28 mouse cellular contexts compared by ENCODE assay signal in genomic region chr16:92387692-92388091, GRCm38 (mm10). TPM values are rescaled to one million over a fixed set of nuclear protein-coding genes. Genes with fewer than 3 reads are reported as not detected.
DNase-seq lines count a peak whose midpoint lies in the region; ATAC-seq and TF ChIP-seq lines count a peak whose summit lies in the region.
"Had no signal": no experiment of that assay in that cellular context is flagged by ENCODE, and none has a peak within 500 bp of the region (broad histone marks: within the 10 kb centered on the region; RNA-seq: fewer than 3 reads in every experiment).

No protein-coding gene starts in this region.

- DNase-seq in midbrain, embryonic 10.5 days (ENCODE audit: low spot score) = no peak
- no peak for DNase-seq in midbrain, postnatal 0 days (ENCODE audit: low spot score)
- peak; percentile 55 for DNase-seq in brain, embryonic 14.5 days (ENCODE audit: low read depth)
- no peak for DNase-seq in frontal cortex, postnatal 36 days (ENCODE audit: low spot score in 2 of 2)
- DNase-seq in forebrain, embryonic 10.5 days (ENCODE audit: extremely low spot score, low spot score) = no peak
- DNase-seq: adrenal gland, adult 8-10 months; adrenal gland, postnatal 25 days; B cell, adult 2 months; cerebellum, adult 11-12 months; cerebellum, adult 2 months; cerebellum, adult 9-10 months; cerebellum, postnatal 10 days; cerebellum, postnatal 25 days had no signal

- H3K4me3 ChIP-seq in midbrain, embryonic 10.5 days = no peak overlapping the region
- H3K4me3 ChIP-seq in midbrain, postnatal 0 days (ENCODE audit: low read depth, low read length) = no peak overlapping the region
- H3K4me3 ChIP-seq in midbrain, embryonic 12.5 days = no peak overlapping the region
- no peak overlapping the region for H3K4me3 ChIP-seq in midbrain, embryonic 16.5 days (ENCODE audit: low read depth, low read length)
- no peak overlapping the region for H3K4me3 ChIP-seq in midbrain, embryonic 15.5 days
- H3K4me3 ChIP-seq in forebrain, embryonic 10.5 days = no peak overlapping the region
- H3K4me3 ChIP-seq: embryonic facial prominence, embryonic 10.5 days; embryonic facial prominence, embryonic 12.5 days; forebrain, embryonic 12.5 days had no signal

- no peaks in the 10 kb centered on the region for H3K27me3 ChIP-seq in midbrain, embryonic 10.5 days (ENCODE audit: low read depth, poor library complexity, severe bottlenecking)
- H3K27me3 ChIP-seq in midbrain, postnatal 0 days (ENCODE audit: insufficient read depth, low read length) = no peaks in the 10 kb centered on the region
- no peaks in the 10 kb centered on the region for H3K27me3 ChIP-seq in midbrain, embryonic 12.5 days
- no peaks in the 10 kb centered on the region for H3K27me3 ChIP-seq in midbrain, embryonic 16.5 days (ENCODE audit: control insufficient read depth, insufficient read depth, low read depth, low read length)
- H3K27me3 ChIP-seq in midbrain, embryonic 15.5 days (replicated peaks) = no peaks in the 10 kb centered on the region
- no peaks in the 10 kb centered on the region for H3K27me3 ChIP-seq in forebrain, embryonic 10.5 days (ENCODE audit: poor library complexity, severe bottlenecking)
- H3K27me3 ChIP-seq: CH12.LX; embryonic facial prominence, embryonic 12.5 days; forebrain, embryonic 12.5 days; Patski had no signal

- H3K4me2 ChIP-seq in midbrain, postnatal 0 days (ENCODE audit: low read depth, low read length, poor library complexity, severe bottlenecking) = no peak overlapping the region
- no peak overlapping the region for H3K4me2 ChIP-seq in midbrain, embryonic 12.5 days (replicated peaks)
- H3K4me2 ChIP-seq in midbrain, embryonic 16.5 days (ENCODE audit: low read length) = no peak overlapping the region
- H3K4me2 ChIP-seq in midbrain, embryonic 15.5 days = no peak overlapping the region
- H3K4me2 ChIP-seq: embryonic facial prominence, embryonic 12.5 days; forebrain, embryonic 12.5 days had no signal

- no peak overlapping the region for H3K9ac ChIP-seq in midbrain, postnatal 0 days (replicated peaks; ENCODE audit: low read length, poor library complexity, severe bottlenecking)
- no peak overlapping the region for H3K9ac ChIP-seq in midbrain, embryonic 12.5 days (replicated peaks)
- H3K9ac ChIP-seq in midbrain, embryonic 16.5 days (ENCODE audit: low read depth, low read length) = no peak overlapping the region
- H3K9ac ChIP-seq in midbrain, embryonic 15.5 days = no peak overlapping the region
- H3K9ac ChIP-seq: embryonic facial prominence, embryonic 12.5 days; forebrain, embryonic 12.5 days had no signal

- H3K4me1 ChIP-seq in midbrain, embryonic 10.5 days = peaks cover 32% of the 10 kb centered on the region
- H3K4me1 ChIP-seq in midbrain, postnatal 0 days (ENCODE audit: insufficient read depth, low read length) = peaks cover 2% of the 10 kb centered on the region; the same call in 1 of the 2 replicates
- peaks cover 14% of the 10 kb centered on the region for H3K4me1 ChIP-seq in midbrain, embryonic 12.5 days
- 0 out of 2 replicates have a peak, but pooled peaks cover 3% of the 10 kb centered on the region for H3K4me1 ChIP-seq in midbrain, embryonic 16.5 days (ENCODE audit: control insufficient read depth, insufficient read depth, low read length)
- peaks cover 12% of the 10 kb centered on the region for H3K4me1 ChIP-seq in midbrain, embryonic 15.5 days
- peaks cover 23% of the 10 kb centered on the region for H3K4me1 ChIP-seq in forebrain, embryonic 10.5 days
- H3K4me1 ChIP-seq: embryonic facial prominence, embryonic 12.5 days had no signal

- ATAC-seq in midbrain, postnatal 0 days (ENCODE audit: low FRiP score) = no peak
- ATAC-seq in midbrain, embryonic 12.5 days (ENCODE audit: low FRiP score, low read depth) = 0 out of 2 replicates have a peak, but pooled peaks have one; percentile 8
- ATAC-seq in midbrain, embryonic 16.5 days = no peak
- ATAC-seq in midbrain, embryonic 15.5 days (replicated peaks) = no peak
- ATAC-seq: activated CD4-positive, CD25-positive, alpha-beta regulatory T cell, adult 4 months; CD4-positive, CD25-positive, alpha-beta regulatory T cell, adult 4 months; forebrain, embryonic 14.5 days; forebrain, embryonic 16.5 days; Patski had no signal

- TF ChIP-seq CTCF in midbrain, postnatal 0 days (IDR thresholded peaks at IDR 0.05) = no peak
- no peak for TF ChIP-seq CTCF in brain, embryonic 14.5 days (IDR thresholded peaks at IDR 0.05; ENCODE audit: borderline replicate concordance, extremely low read depth, insufficient read depth, insufficient read length)

- 32% methylated on average over 10 of the region's 10 CpGs for WGBS in midbrain, embryonic 10.5 days
- 18% methylated on average over 10 of the region's 10 CpGs for WGBS in midbrain, postnatal 0 days
- WGBS in midbrain, embryonic 12.5 days = 20% methylated on average over 10 of the region's 10 CpGs
- 22% methylated on average over 10 of the region's 10 CpGs for WGBS in midbrain, embryonic 16.5 days
- 22% methylated on average over 10 of the region's 10 CpGs for WGBS in midbrain, embryonic 15.5 days
- 31% methylated on average over 10 of the region's 10 CpGs for WGBS in forebrain, embryonic 10.5 days

- H3K27ac ChIP-seq in midbrain, embryonic 10.5 days (replicated peaks) = peak overlapping the region; percentile 35; the same call in 1 of the 2 replicates
- no peak overlapping the region for H3K27ac ChIP-seq in midbrain, postnatal 0 days (ENCODE audit: low read depth, low read length)
- peak overlapping the region; percentile 54 for H3K27ac ChIP-seq in midbrain, embryonic 12.5 days (replicated peaks)
- no peak overlapping the region for H3K27ac ChIP-seq in midbrain, embryonic 16.5 days (ENCODE audit: low read length)
- peak overlapping the region; percentile 2; the same call in 1 of the 2 replicates for H3K27ac ChIP-seq in midbrain, embryonic 15.5 days
- H3K27ac ChIP-seq in forebrain, embryonic 10.5 days = no peak overlapping the region
- H3K27ac ChIP-seq: embryonic facial prominence, embryonic 10.5 days; embryonic facial prominence, embryonic 12.5 days; forebrain, embryonic 12.5 days had no signal

- no peak for TF ChIP-seq POLR2A in brain, embryonic 14.5 days (IDR thresholded peaks at IDR 0.05; ENCODE audit: borderline replicate concordance, extremely low read depth, insufficient read depth, insufficient read length, poor library complexity, severe bottlenecking)

- H3K36me3 ChIP-seq in midbrain, embryonic 10.5 days = peaks cover 16% of the 10 kb centered on the region
- H3K36me3 ChIP-seq in midbrain, postnatal 0 days (ENCODE audit: insufficient read depth, low read length) = peaks cover 5% of the 10 kb centered on the region
- peaks cover 12% of the 10 kb centered on the region; the same call in 1 of the 2 replicates for H3K36me3 ChIP-seq in midbrain, embryonic 12.5 days
- H3K36me3 ChIP-seq in midbrain, embryonic 16.5 days (ENCODE audit: control insufficient read depth, insufficient read depth, low read length) = no peaks in the 10 kb centered on the region
- H3K36me3 ChIP-seq in midbrain, embryonic 15.5 days (replicated peaks) = no peaks in the 10 kb centered on the region
- peaks cover 18% of the 10 kb centered on the region for H3K36me3 ChIP-seq in forebrain, embryonic 10.5 days (replicated peaks)

- no peaks in the 10 kb centered on the region for H3K9me3 ChIP-seq in midbrain, embryonic 10.5 days (replicated peaks)
- no peaks in the 10 kb centered on the region for H3K9me3 ChIP-seq in midbrain, postnatal 0 days (ENCODE audit: low read length)
- no peaks in the 10 kb centered on the region for H3K9me3 ChIP-seq in midbrain, embryonic 12.5 days
- no peaks in the 10 kb centered on the region for H3K9me3 ChIP-seq in midbrain, embryonic 16.5 days (replicated peaks; ENCODE audit: control insufficient read depth, low read length, poor library complexity, severe bottlenecking)
- H3K9me3 ChIP-seq in midbrain, embryonic 15.5 days = no peaks in the 10 kb centered on the region
- no peaks in the 10 kb centered on the region for H3K9me3 ChIP-seq in forebrain, embryonic 10.5 days
- H3K9me3 ChIP-seq: embryonic facial prominence, embryonic 10.5 days; embryonic facial prominence, embryonic 12.5 days; forebrain, embryonic 12.5 days; G1E had no signal

RNA-seq across cellular contexts. Expression of gene Kcne1, which starts 28.4 kb away (rescaled TPM):
- 0.41 and 0.55 TPM in 2 replicates for polyA plus RNA-seq in midbrain, embryonic 10.5 days (2016; fragmentation: Nextera tagmentation; extraction: Ambion mirVana)
- 1.7 TPM in 1 of 2 replicates, not detected in the other for total RNA-seq in midbrain, postnatal 0 days (2014; rRNA removed)
- 0.40 TPM in 1 of 2 replicates, not detected in the other for polyA plus RNA-seq in midbrain, postnatal 0 days (2015; fragmentation: Nextera tagmentation; extraction: Ambion mirVana)
- not detected in 2 replicates for polyA plus RNA-seq in midbrain, embryonic 12.5 days (2016; fragmentation: Nextera tagmentation; extraction: Ambion mirVana)
- polyA plus RNA-seq in midbrain, embryonic 16.5 days (2015; fragmentation: Nextera tagmentation; extraction: Ambion mirVana) = not detected in 2 replicates
- 0.05 and 0.33 TPM in 2 replicates for polyA plus RNA-seq in brain, embryonic 14.5 days (2012; rRNA removed)
- 0.31 TPM in 1 of 2 replicates, not detected in the other for polyA plus RNA-seq in midbrain, embryonic 15.5 days (2015; fragmentation: Nextera tagmentation; extraction: Ambion mirVana)
- 0.12 and 0.41 TPM in 2 replicates for polyA plus RNA-seq in forebrain, embryonic 10.5 days (2016; fragmentation: Nextera tagmentation; extraction: Ambion mirVana)
- total RNA-seq: adrenal gland, adult 18-20 months; adrenal gland, adult 8-10 months; adrenal gland, postnatal 25 days had no signal
- polyA plus RNA-seq: activated CD4-positive, CD25-positive, alpha-beta regulatory T cell, adult 4 months; CD4-positive, CD25-positive, alpha-beta regulatory T cell, adult 4 months; cortical plate, adult 2 months; G1E; Patski had no signal

Comparison
In these comparisons a context has a peak if more than half of its experiments do, and no peak if none do; other contexts are left out.
1. H3K27ac ChIP-seq: peak in midbrain, embryonic 10.5 days (single experiment), midbrain, embryonic 12.5 days (single experiment) and midbrain, embryonic 15.5 days (single experiment); none in midbrain, postnatal 0 days (single experiment), midbrain, embryonic 16.5 days (single experiment) and forebrain, embryonic 10.5 days (single experiment).